Mouse (Mus musculus): ENCODE data around the gene Ttc21a.

GRCm38 (mm10) chr9:119985881-119986574 lies 48.6 kb downstream of the Ttc21a start:
- TF ChIP-seq TAL1 (IDR thresholded peaks at IDR 0.05; ENCODE audit: low read length) (no peak), GATA1 (IDR thresholded peaks at IDR 0.05; ENCODE audit: low read length) (no peak)

Data from erythroblast, embryonic 14.5 days (primary cell).